Mouse (Mus musculus): ENCODE data around the gene Dock2.
"Not testable (repeated sequence)": the region's sequence is repeated elsewhere in the genome, so short reads cannot be mapped to it uniquely, and the experiment has no call there.

Dock2 gene

GRCm38 (mm10) chr11:34783587-34784043 is at the start of gene Dock2:
Gene Dock2, minus strand, starts transcription at chr11:34783892.
- DNase-seq, result no peak

GRCm38 (mm10) chr11:34832678-34833077 is 49.0 kb upstream of the Dock2 start:
- no peak for DNase-seq

GRCm38 (mm10) chr11:34827803-34828202 is 44.1 kb upstream of the Dock2 start:
- no peak for DNase-seq

GRCm38 (mm10) chr11:34826940-34827339 is 43.2 kb upstream of the Dock2 start:
- no peak for DNase-seq

GRCm38 (mm10) chr11:34824791-34825190 is 41.1 kb upstream of the Dock2 start:
- DNase-seq, result no peak

GRCm38 (mm10) chr11:34814767-34815166 is 31.1 kb upstream of the Dock2 start:
- DNase-seq, result peak; percentile 21 to 71

GRCm38 (mm10) chr11:34814319-34814718 is 30.6 kb upstream of the Dock2 start:
- DNase-seq, result no peak

GRCm38 (mm10) chr11:34805026-34805425 is 21.3 kb upstream of the Dock2 start:
- peak; percentile 36 to 53 for DNase-seq

- DNase-seq, result not testable (repeated sequence)
These were observed 14.4 kb upstream of the Dock2 start for GRCm38 (mm10) chr11:34798066-34798465.

GRCm38 (mm10) chr11:34796097-34796496 is 12.4 kb upstream of the Dock2 start:
- DNase-seq, result peak; percentile 11 to 15

GRCm38 (mm10) chr11:34791872-34792271 is 8.2 kb upstream of the Dock2 start:
- no peak for DNase-seq

GRCm38 (mm10) chr11:34784864-34785263 is 1.2 kb upstream of the Dock2 start:
- DNase-seq, result peak; percentile 24 to 30

GRCm38 (mm10) chr11:34782516-34783430 is 919 bp downstream of the Dock2 start:
- no peak for DNase-seq

- peak; percentile 43 to 60 for DNase-seq
These were observed 2.9 kb downstream of the Dock2 start for GRCm38 (mm10) chr11:34780786-34781185.

- no peak for DNase-seq
These were observed 3.7 kb downstream of the Dock2 start for GRCm38 (mm10) chr11:34779966-34780365.

- DNase-seq, result no peak
These were observed 5.3 kb downstream of the Dock2 start for GRCm38 (mm10) chr11:34778351-34778750.

- DNase-seq, result no peak
These were observed 6.2 kb downstream of the Dock2 start for GRCm38 (mm10) chr11:34777529-34777928.

- DNase-seq, result no peak
These were observed 7.6 kb downstream of the Dock2 start for GRCm38 (mm10) chr11:34776054-34776453.

GRCm38 (mm10) chr11:34774636-34775035 is 9.1 kb downstream of the Dock2 start:
- peak in 1 of 2 experiments; percentile 22 for DNase-seq

- DNase-seq, result no peak
These were observed 10.3 kb downstream of the Dock2 start for GRCm38 (mm10) chr11:34773304-34773895.

- DNase-seq, result peak; percentile 25 to 42
These were observed 12.3 kb downstream of the Dock2 start for GRCm38 (mm10) chr11:34771221-34771986.

- no peak for DNase-seq
These were observed 13.0 kb downstream of the Dock2 start for GRCm38 (mm10) chr11:34770666-34771065.

- DNase-seq, result no peak
These were observed 13.7 kb downstream of the Dock2 start for GRCm38 (mm10) chr11:34769946-34770345.

Data from cerebellum, postnatal 10 days (tissue).